ENCODE assay signal across 28 mouse cellular contexts in the genomic region with DNA sequence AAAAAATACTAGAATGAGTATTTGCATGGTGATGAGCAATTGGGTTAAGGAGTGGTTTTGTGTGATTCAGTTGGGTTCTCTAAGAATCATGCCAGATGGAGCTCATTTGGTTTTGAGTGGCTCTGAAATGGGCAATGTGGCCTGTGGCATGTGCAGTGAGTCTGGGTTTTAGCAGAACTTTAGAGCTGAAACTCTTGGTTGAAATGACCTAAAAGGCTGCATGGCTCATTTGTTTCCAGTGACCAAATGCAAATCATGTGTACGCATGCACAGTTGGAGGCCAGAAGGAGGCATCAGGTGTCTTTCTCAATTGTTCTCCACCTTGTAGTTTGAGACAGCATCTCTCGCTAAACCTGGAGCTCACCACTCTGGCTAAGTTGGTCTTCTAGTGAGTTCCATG. TPM values are rescaled to one million over a fixed set of nuclear protein-coding genes. Genes with fewer than 3 reads are reported as not detected.
"Had no signal": no experiment of that assay in that cellular context is flagged by ENCODE, and none has a peak within 500 bp of the region (broad histone marks: within the 10 kb centered on the region; RNA-seq: fewer than 3 reads in every experiment).

No protein-coding gene starts in this region.

- H3K27ac ChIP-seq: embryonic facial prominence, embryonic 10.5 days; embryonic facial prominence, embryonic 12.5 days; embryonic facial prominence, embryonic 13.5 days; embryonic facial prominence, embryonic 15.5 days; forebrain, embryonic 10.5 days; forebrain, embryonic 12.5 days; forebrain, embryonic 13.5 days; forebrain, embryonic 15.5 days; gastrocnemius, adult 2 months; heart, adult 2 months had no signal

- DNase-seq: cerebellum, adult 8-10 months; cerebellum, adult 9-10 months; cerebellum, adult 9-11 months; cerebellum, postnatal 10 days; cerebellum, postnatal 14 days; cerebellum, postnatal 25 days; cerebellum, postnatal 36 days; embryo, embryonic 11 days; forebrain, postnatal 0 days; gastrocnemius, adult 2 months; gastrocnemius, postnatal 10 days; gastrocnemius, postnatal 14 days; gastrocnemius, postnatal 25 days; gastrocnemius, postnatal 36 days; heart, adult 2 months had no signal

- H3K4me2 ChIP-seq: embryonic facial prominence, embryonic 12.5 days; embryonic facial prominence, embryonic 13.5 days; embryonic facial prominence, embryonic 15.5 days; forebrain, embryonic 12.5 days; forebrain, embryonic 13.5 days; forebrain, embryonic 15.5 days had no signal

- H3K36me3 ChIP-seq: embryonic facial prominence, embryonic 10.5 days; embryonic facial prominence, embryonic 12.5 days; embryonic facial prominence, embryonic 13.5 days; embryonic facial prominence, embryonic 15.5 days; forebrain, embryonic 10.5 days; forebrain, embryonic 12.5 days; forebrain, embryonic 15.5 days had no signal

- H3K9me3 ChIP-seq: embryonic facial prominence, embryonic 10.5 days; embryonic facial prominence, embryonic 12.5 days; embryonic facial prominence, embryonic 13.5 days; embryonic facial prominence, embryonic 15.5 days; forebrain, embryonic 10.5 days; forebrain, embryonic 12.5 days; forebrain, embryonic 13.5 days; forebrain, embryonic 15.5 days had no signal

- ATAC-seq: forebrain, embryonic 13.5 days; forebrain, embryonic 14.5 days; forebrain, embryonic 15.5 days; forebrain, embryonic 16.5 days; forebrain, postnatal 0 days had no signal

- H3K4me1 ChIP-seq: embryonic facial prominence, embryonic 10.5 days; embryonic facial prominence, embryonic 12.5 days; embryonic facial prominence, embryonic 13.5 days; embryonic facial prominence, embryonic 15.5 days; forebrain, embryonic 10.5 days; forebrain, embryonic 12.5 days; forebrain, embryonic 13.5 days; forebrain, embryonic 15.5 days had no signal

- H3K27me3 ChIP-seq: embryonic facial prominence, embryonic 12.5 days; embryonic facial prominence, embryonic 13.5 days; embryonic facial prominence, embryonic 15.5 days; forebrain, embryonic 12.5 days; forebrain, embryonic 13.5 days; forebrain, embryonic 15.5 days had no signal

- H3K9ac ChIP-seq: embryonic facial prominence, embryonic 12.5 days; embryonic facial prominence, embryonic 13.5 days; embryonic facial prominence, embryonic 15.5 days; forebrain, embryonic 12.5 days; forebrain, embryonic 13.5 days; forebrain, embryonic 15.5 days; forebrain, postnatal 0 days had no signal

- H3K4me3 ChIP-seq: embryonic facial prominence, embryonic 10.5 days; embryonic facial prominence, embryonic 12.5 days; embryonic facial prominence, embryonic 13.5 days; embryonic facial prominence, embryonic 15.5 days; erythroblast, embryonic 14.5 days; forebrain, embryonic 10.5 days; forebrain, embryonic 12.5 days; forebrain, embryonic 13.5 days; forebrain, embryonic 15.5 days; gastrocnemius, adult 2 months; heart, adult 2 months had no signal

RNA-seq across cellular contexts. Expression of gene Adra1b, which starts 35.0 kb away (rescaled TPM):
- total RNA-seq: common myeloid progenitor, adult 5-6 weeks; granulocyte monocyte progenitor cell, adult 5-6 weeks had no signal
- polyA plus RNA-seq: erythroblast, embryonic 14.5 days had no signal
